Mouse (Mus musculus) embryo, embryonic 10.5 days (tissue): ENCODE results near the gene Gje1.
A peak's percentile ranks its signal among the peaks of the same experiment; 100 is the strongest.

ENCODE experiments used
- DNase-seq: peaks from one replicate; pipeline ENCODE4 v3.0.0-alpha.2; 2015; ENCODE audit warnings: low spot score

The Gje1 gene

DNA sequence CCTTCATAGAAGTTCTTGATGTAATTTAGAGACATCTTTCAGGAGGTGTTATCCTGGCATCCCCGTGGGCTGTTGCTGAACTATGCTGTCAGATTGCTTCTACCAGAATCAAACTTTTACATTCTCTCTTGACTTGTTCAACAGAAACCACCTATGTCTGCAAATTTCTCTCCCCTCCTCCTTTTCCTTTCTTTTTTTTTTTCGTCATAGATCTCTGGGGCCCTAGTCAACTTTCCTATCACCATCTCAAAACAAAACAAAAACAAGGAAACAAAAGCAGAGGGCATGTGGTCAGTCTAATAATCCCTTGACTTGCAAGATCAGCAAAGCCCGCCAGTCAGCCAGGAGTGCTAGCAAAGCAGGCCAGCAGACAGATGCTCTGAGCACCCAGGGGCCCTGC is at the start of gene Gje1:
Gene Gje1 (minus strand): TSS at position 101 of the 400 bp plus-strand sequence.
- DNase-seq = no peak

DNA sequence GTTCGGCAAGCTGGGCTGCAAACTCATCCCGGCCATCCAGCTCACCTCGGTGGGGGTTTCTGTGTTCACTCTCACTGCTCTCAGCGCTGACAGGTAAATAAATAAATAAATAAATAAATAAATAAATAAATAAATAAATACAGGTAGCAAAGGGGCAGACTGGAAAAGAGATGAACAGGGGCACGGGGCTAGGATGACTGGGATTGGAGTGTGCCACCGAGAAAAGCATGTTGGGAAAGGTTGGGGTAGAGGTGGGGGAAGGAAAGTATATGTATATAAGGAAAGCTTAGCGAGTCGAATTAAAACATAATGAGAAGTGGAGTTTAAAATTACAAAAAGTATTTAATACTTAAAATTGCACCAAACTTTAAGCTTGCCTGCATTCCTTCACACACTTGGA is 42.6 kb upstream of the Gje1 start:
- no peak for DNase-seq

DNA sequence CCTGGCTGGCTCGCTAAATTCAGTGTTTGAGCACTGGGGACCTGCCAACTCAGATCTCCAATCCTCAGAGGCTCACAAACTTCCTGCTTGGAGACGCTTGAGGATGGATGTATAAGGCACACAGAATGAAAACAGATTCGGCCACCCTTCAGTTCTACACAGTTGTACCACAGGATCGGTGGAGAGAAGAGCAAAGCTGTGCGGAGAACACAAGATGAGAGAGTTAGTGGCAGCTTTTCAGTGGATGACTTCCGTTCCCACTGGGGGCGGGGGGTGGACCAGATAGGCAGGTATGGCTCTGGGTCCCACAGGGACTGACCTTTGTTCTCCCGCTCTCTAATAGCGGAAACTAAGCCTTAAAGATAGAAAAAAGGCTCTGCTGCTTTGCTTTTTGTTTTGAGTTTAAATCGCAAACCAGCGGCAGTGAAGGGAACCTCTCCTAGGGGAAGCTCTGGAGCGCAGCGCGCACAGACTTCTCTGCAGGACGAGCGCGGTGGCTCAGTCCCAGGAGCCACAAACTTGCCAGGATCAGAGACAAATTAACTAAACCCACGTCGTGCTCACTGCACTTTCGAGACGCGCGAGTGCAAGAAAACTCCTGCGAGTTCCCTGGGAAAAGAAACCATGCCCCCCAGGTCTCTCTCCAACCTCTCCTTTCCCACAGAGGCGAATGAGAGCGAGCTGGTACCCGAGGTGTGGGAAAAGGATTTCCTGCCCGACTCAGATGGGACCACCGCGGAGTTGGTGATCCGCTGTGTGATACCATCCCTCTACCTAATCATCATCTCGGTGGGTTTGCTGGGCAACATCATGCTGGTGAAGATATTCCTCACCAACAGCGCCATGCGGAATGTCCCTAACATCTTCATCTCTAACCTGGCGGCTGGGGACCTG is 41.9 kb upstream of the Gje1 start:
- peak; percentile 49 for DNase-seq

DNA sequence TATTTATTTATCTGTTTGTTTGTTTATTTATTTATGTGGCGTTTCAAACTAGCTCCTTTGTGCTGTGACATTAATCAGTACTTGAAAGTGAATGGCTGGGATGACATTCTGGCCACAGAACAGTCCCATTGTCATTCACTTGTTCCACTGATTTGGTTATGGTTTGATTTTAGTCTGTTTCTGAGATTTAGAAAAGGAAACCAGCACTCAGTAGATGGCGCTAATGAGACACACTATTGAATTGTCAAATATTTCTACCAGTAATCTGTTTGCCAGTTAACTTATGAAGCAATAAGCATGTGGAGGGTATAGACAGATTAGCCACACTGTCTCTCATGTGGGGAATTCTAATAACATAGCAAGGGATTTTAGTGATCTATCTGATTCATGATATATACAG is 16.3 kb upstream of the Gje1 start:
- DNase-seq = peak; percentile 83

DNA sequence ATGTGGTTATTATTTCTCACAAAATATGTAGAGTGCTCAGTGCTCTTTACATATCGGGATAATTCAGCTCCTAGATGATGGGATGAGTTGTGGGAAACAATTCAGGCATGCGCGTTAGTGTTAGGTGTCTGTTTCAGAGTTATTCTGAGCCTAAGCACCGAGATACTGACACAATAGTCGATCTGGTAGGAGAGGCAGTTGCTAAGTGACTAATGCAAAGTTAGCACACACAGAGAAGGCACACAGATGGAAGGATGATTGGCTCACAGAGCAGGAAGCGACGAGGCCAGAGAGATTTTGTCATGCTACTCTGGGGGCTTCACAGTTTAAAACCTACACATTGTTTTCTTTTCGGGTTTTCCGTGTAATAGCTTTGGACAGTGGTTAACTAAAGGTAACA is 7.7 kb upstream of the Gje1 start:
- DNase-seq = no peak

DNA sequence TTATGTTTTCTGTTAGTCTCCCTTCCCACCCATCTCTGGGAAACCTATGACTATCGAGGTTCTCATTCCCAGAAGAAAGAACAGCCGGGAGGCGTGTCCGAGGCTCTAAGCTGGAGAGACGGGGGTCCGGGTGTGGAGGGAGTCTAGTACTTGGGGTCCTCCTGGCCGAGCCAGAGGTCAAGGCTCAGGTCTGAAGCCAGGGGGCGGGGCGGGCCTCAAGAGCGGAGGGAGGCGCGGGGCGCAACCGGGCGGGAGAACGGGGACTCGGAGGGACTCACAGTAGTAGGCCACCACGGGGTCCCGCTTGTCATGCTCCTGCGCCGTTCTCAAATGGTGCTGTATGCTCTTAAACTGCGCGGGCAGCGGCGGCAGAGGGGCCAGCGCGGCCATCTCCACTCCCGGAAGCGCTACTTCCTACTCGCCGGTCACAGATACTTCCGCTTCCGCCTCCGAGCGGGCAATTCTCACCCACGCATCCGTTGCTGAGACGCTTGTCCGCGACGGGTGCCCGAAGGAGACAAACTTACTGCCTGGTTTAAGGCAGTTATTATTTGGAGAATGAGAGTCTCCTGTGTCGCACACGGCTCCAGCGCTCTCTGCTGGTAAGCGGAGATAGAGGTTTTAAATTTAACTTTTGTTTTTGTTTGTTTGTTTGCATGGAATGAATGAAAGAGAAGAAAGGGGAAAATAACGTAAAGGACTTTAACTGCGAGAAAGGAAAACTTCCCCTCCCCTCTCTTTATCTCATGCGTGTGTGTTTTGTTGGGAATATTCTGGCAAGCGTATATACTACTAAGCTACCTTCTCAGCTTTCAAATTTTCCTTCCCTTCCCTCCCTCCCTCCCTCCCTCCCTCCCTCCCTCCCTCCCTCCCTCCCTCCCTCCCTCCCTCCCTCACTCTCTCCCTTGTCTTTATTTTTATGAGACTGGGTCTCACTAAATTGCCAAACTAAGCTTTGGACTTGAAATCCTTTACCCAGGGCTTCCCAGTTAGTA is 12.6 kb downstream of the Gje1 start, which contains the start of the genes Vta1 and Nmbr:
Gene Vta1 (minus strand): TSS at position 489 of the 995 bp plus-strand sequence.
Gene Nmbr (plus strand): TSS at position 520 of the 995 bp plus-strand sequence.
- peak; percentile 97 for DNase-seq

DNA sequence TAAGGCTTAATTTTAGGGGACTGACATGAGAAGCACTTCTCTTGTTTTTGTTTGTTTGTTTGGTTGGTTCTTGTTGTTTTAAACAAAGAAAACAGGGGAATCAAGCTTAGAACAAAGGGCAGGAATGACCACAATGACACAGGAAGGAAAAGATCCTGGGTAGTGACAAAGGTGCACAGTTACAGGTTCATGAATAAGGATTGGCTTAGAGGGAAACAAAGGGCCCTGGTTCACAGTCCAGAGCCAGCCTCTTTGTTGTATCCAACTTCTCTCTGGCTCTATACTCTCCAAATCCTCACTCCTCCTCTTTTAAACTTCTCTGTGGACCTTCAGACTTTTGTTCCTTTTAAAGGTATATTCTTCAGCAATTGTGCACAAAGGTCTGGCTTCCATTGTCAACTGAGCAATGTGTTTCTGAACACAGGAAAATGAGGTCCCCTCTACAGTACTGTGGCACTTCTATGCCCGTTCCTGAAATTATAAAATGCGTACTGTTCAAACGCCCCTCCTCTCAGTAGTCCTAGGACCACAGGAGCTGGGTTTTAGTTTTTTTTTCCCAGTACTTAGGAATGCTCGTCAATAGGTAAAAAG is 14.1 kb downstream of the Gje1 start:
- DNase-seq = peak; percentile 20

DNA sequence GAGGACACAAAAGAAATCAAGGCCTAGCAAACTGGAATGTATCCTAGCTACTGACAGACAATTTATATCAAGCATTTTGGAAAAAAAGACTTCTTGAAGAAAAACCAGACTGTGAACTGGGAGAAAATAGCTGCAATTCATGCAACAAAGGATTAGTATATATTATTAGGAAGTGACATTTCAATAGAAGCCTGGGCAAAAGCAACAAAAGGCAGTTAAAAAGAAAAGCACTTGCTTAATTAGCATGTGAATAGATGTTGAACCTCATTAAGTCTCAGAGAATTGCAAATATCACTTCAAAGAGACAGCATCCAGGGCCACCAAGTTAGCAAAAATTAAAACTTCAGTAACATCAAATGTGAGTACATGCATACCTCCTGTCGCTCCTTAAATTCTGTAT is 14.8 kb downstream of the Gje1 start:
- peak; percentile 56 for DNase-seq

DNA sequence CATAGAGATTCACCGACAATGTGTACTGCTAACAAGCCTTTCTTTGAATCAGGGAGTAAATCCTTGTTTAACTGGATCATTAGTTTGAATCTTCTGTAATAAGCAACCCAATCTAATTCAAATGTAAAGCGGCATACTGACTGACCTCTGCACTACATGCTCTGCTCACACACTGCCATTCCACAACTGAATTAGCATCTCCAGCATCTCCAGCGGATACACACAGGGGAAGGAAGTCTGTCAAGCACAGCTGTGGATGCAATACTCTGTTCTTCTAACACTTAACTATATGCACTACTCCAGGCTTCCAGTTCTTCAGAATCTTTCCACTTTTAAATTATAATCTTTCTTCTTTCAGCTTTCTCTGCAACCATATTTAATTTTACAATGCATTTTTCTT is 27.7 kb downstream of the Gje1 start:
- no peak for DNase-seq

DNA sequence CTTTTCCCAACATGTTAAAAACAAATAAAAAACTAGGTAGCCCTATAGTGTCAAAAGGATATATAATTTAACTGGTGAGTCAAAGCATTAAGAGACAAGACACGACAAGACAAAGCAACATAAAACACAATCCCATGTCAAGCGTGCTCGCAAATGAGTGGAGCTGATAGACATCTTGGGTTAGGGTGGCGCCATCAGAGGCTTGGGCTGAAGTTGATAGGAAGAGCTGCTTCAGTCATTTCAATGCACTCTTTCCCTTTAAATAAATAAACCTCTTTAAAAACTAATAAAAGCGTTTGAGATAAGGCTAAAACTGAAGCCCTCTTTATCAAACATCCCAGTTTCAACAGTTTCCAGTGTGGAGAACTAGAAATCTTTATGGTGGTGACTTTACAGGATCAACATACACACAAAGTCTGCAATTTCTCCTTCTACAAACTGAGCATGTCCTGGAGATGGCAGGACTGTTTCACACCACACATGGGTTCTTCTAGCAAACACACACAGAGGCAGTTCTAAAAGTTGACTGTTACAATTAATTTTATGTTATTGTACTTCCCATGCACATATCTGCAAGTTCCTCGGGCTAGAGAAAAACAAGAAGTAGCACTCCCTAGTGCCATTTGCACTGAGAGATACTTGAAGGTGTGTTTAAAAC is 29.1 kb downstream of the Gje1 start:
- DNase-seq = no peak

DNA sequence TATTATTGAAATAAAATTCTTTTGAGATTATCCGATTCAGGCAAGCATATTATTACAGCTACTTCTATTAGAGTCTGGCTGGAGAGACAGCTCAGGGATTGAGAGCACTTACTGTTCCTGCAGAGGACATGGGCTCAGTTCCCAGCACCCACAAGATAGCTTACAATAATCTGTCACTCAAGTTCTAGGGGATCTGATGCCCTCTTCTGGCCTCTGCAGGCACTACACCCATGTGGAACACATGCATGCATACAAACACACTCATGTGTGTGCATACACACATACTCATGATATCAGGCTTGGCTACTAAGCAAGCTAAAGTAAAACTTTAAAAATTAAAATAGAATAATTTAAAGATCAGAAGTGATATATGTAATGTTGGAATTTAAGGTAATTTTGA is 32.4 kb downstream of the Gje1 start:
- no peak for DNase-seq

DNA sequence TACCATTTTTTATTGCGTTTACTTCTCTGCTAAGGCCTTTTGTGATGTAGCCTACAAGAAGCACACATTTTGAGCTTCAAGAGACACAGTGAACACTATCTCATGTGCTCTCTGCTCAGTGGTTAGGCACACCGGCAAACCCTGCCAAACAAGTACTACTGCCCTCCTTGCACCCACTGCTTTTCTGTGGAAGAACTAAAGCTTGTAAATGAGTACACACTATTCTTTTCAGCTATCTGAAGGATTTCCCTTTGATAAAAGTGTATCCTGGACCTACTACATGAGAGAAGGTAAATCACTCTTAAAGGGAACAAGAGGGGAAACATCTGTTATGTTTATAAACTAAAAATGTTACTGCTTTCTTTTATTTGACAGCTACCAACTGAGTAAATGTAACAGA is 51.9 kb downstream of the Gje1 start:
- DNase-seq = no peak
